Mouse (Mus musculus) neural tube, embryonic 11.5 days (tissue): ENCODE data around the gene Fundc1. TPM values are rescaled to one million over a fixed set of nuclear protein-coding genes. Genes with fewer than 3 reads are reported as not detected.

Experiments
- ATAC-seq: fragments of 200-750 bp; cut with Nextera tagmentation; 2 replicates; pipeline ENCODE4 v1.8.0; 2017; ENCODE audit warnings: moderate number of reproducible peaks, mild to moderate bottlenecking, moderate TSS enrichment, moderate library complexity; ENCODE audit not compliant: insufficient read depth, low FRiP score, low TSS enrichment
- DNase-seq: peaks from one replicate; pipeline ENCODE4 v3.0.0-alpha.2; 2015; ENCODE audit warnings: low spot score
- H3K27ac ChIP-seq: fragments of 300-500 bp; sonication (generic); 2 replicates; pipeline ENCODE4 v1.5.1; 2014; ENCODE audit warnings: low read depth, mild to moderate bottlenecking, low read length
- H3K27me3 ChIP-seq: fragments of 300-500 bp; sonication (generic); 2 replicates; pipeline ENCODE4 v1.6.1; 2014; ENCODE audit warnings: mild to moderate bottlenecking, low read length, mixed read lengths; ENCODE audit not compliant: control insufficient read depth, insufficient read depth
- H3K36me3 ChIP-seq: fragments of 300-500 bp; sonication (generic); 2 replicates; pipeline ENCODE4 v1.6.1; 2014; ENCODE audit warnings: mild to moderate bottlenecking, low read length, moderate library complexity, mixed read lengths; ENCODE audit not compliant: control insufficient read depth, insufficient read depth
- H3K4me1 ChIP-seq: fragments of 300-500 bp; sonication (generic); 2 replicates; pipeline ENCODE4 v1.6.1; 2014; ENCODE audit warnings: low read length, mixed read lengths; ENCODE audit not compliant: control insufficient read depth, insufficient read depth
- H3K4me2 ChIP-seq: fragments of 300-500 bp; sonication (generic); 2 replicates; pipeline ENCODE4 v1.6.1; 2014; ENCODE audit warnings: low read depth, mild to moderate bottlenecking, moderate library complexity
- H3K4me3 ChIP-seq: fragments of 300-500 bp; sonication (generic); 2 replicates; pipeline ENCODE4 v1.5.1; 2014; ENCODE audit warnings: low read depth, low read length
- H3K9ac ChIP-seq: fragments of 300-500 bp; sonication (generic); 2 replicates; pipeline ENCODE4 v1.6.1; 2014; ENCODE audit warnings: mild to moderate bottlenecking, low read length
- H3K9me3 ChIP-seq: fragments of 300-500 bp; sonication (generic); 2 replicates; pipeline ENCODE4 v1.6.1; 2016; ENCODE audit warnings: low read length; ENCODE audit not compliant: control insufficient read depth
- WGBS: fragments of 180-500 bp; shearing (Covaris S2); extraction: QIAGEN DNeasy Blood & Tissue Kit; methylation state at CpG from one replicate; pipeline ENCODE4 v1.1.7; 2014; 5-methylcytosine and 5-hydroxymethylcytosine counted together
- polyA plus RNA-seq: library from polyadenylated mRNA; unstranded; fragments of >200 nt; fragmentation: Nextera tagmentation; extraction: Ambion mirVana; gene quantifications from 2 replicates; pipeline ENCODE4 v1.2.1, GENCODE M21; 2014

The Fundc1 gene
- 58.7 and 60.9 TPM in 2 replicates for polyA plus RNA-seq

GRCm38 (mm10) chrX:17571621-17572459 is at the start of gene Fundc1:
Gene Fundc1 (minus strand): TSS chrX:17572325.
- Histone ChIP-seq H3K9me3 (no peaks in the 10 kb centered on the region), H3K36me3 (no peaks in the 10 kb centered on the region), H3K4me3 (peak within 1 kb of the TSS; percentile 35), H3K4me1 (no peaks in the 10 kb centered on the region), H3K27ac (peak within 1 kb of the TSS; percentile 88), H3K4me2 (peak within 1 kb of the TSS; percentile 37), H3K27me3 (no peaks in the 10 kb centered on the region), H3K9ac (peak within 1 kb of the TSS; percentile 60)
- WGBS, result 8% methylated on average over 29 of the region's 30 CpGs
- DNase-seq (peak; percentile 90), ATAC-seq (peak; percentile 96)

- Histone ChIP-seq H3K4me1 (no peaks in the 10 kb centered on the region), H3K27ac (no peak overlapping the region), H3K36me3 (no peaks in the 10 kb centered on the region), H3K4me2 (no peak overlapping the region), H3K9ac (no peak overlapping the region), H3K27me3 (no peaks in the 10 kb centered on the region), H3K9me3 (no peaks in the 10 kb centered on the region), H3K4me3 (no peak overlapping the region)
- ATAC-seq (no peak), DNase-seq (no peak)
- 60% methylated on average over 1 of the region's 1 CpGs for WGBS
Measured at GRCm38 (mm10) chrX:17611253-17611652, 39.1 kb upstream of the Fundc1 start.

GRCm38 (mm10) chrX:17608763-17609162 is 36.6 kb upstream of the Fundc1 start:
- no peaks in the 10 kb centered on the region for H3K27me3 ChIP-seq
- H3K4me3 ChIP-seq, result no peak overlapping the region
- 82% methylated on average over 1 of the region's 1 CpGs for WGBS
- DNase-seq (no peak), ATAC-seq (no peak)
- no peak overlapping the region for H3K9ac ChIP-seq
- no peak overlapping the region for H3K4me2 ChIP-seq
- no peaks in the 10 kb centered on the region for H3K36me3 ChIP-seq
- H3K9me3 ChIP-seq, result no peaks in the 10 kb centered on the region
- H3K27ac ChIP-seq, result no peak overlapping the region
- no peaks in the 10 kb centered on the region for H3K4me1 ChIP-seq

GRCm38 (mm10) chrX:17607668-17608067 is 35.5 kb upstream of the Fundc1 start:
- WGBS, result 86% methylated on average over 3 of the region's 3 CpGs
- Histone ChIP-seq H3K27ac (no peak overlapping the region), H3K4me2 (no peak overlapping the region), H3K36me3 (no peaks in the 10 kb centered on the region), H3K9me3 (no peaks in the 10 kb centered on the region), H3K27me3 (no peaks in the 10 kb centered on the region), H3K9ac (no peak overlapping the region), H3K4me1 (no peaks in the 10 kb centered on the region), H3K4me3 (no peak overlapping the region)
- DNase-seq (no peak), ATAC-seq (no peak)

- Histone ChIP-seq H3K4me3 (no peak overlapping the region), H3K27ac (no peak overlapping the region), H3K9me3 (no peaks in the 10 kb centered on the region), H3K4me1 (no peaks in the 10 kb centered on the region), H3K9ac (no peak overlapping the region), H3K27me3 (no peaks in the 10 kb centered on the region), H3K36me3 (no peaks in the 10 kb centered on the region), H3K4me2 (no peak overlapping the region)
- ATAC-seq, result no peak
- DNase-seq, result no peak
Measured at GRCm38 (mm10) chrX:17593331-17593730, 21.2 kb upstream of the Fundc1 start.

DNA sequence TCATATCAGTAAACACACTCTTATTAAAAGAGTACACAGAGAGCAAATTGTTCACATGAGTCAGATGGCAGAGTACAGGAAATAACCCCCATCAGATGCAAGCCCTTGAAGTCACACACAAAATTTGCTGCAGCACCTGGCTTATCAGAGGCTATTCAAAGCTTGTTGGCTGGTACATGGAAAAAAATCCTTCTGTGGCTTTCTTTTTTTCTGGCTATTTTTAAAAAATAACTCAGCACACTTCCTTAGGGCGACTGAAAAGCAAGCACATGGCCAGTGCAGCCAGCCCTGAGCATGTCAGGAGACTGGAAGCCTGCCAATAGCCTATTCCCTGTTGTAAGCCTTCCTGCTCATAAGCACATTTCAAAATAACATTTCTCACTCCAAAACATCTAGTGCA is 18.6 kb upstream of the Fundc1 start:
- Histone ChIP-seq H3K4me3 (no peak overlapping the region), H3K4me2 (no peak overlapping the region), H3K27me3 (no peaks in the 10 kb centered on the region), H3K27ac (no peak overlapping the region), H3K9ac (no peak overlapping the region), H3K9me3 (no peaks in the 10 kb centered on the region), H3K4me1 (no peaks in the 10 kb centered on the region), H3K36me3 (no peaks in the 10 kb centered on the region)
- ATAC-seq, result no peak
- 27% methylated on average over 1 of the region's 1 CpGs for WGBS
- no peak for DNase-seq

- Histone ChIP-seq H3K27me3 (no peaks in the 10 kb centered on the region), H3K4me2 (peak overlapping the region; percentile 37), H3K4me1 (no peaks in the 10 kb centered on the region), H3K27ac (peak overlapping the region; percentile 88), H3K9me3 (no peaks in the 10 kb centered on the region), H3K9ac (no peak overlapping the region; the same call in 1 of the 2 replicates), H3K4me3 (peak overlapping the region; percentile 35), H3K36me3 (no peaks in the 10 kb centered on the region)
- WGBS, result 33% methylated on average over 10 of the region's 10 CpGs
- ATAC-seq (no peak), DNase-seq (no peak)
Measured at GRCm38 (mm10) chrX:17571271-17571620, 879 bp downstream of the Fundc1 start.

- no peak overlapping the region for H3K4me3 ChIP-seq
- no peaks in the 10 kb centered on the region for H3K9me3 ChIP-seq
- no peak overlapping the region for H3K4me2 ChIP-seq
- H3K27me3 ChIP-seq, result no peaks in the 10 kb centered on the region
- WGBS, result 86% methylated on average over 2 of the region's 2 CpGs
- DNase-seq (no peak), ATAC-seq (no peak)
- no peaks in the 10 kb centered on the region for H3K36me3 ChIP-seq
- H3K27ac ChIP-seq, result no peak overlapping the region
- H3K4me1 ChIP-seq, result no peaks in the 10 kb centered on the region
- no peak overlapping the region for H3K9ac ChIP-seq
Measured at GRCm38 (mm10) chrX:17568670-17569069, 3.5 kb downstream of the Fundc1 start.

- H3K27me3 ChIP-seq, result no peaks in the 10 kb centered on the region
- no peak overlapping the region for H3K4me2 ChIP-seq
- H3K9ac ChIP-seq, result no peak overlapping the region
- H3K36me3 ChIP-seq, result no peaks in the 10 kb centered on the region
- H3K4me3 ChIP-seq, result no peak overlapping the region
- H3K9me3 ChIP-seq, result no peaks in the 10 kb centered on the region
- DNase-seq (no peak), ATAC-seq (no peak)
- no peak overlapping the region for H3K27ac ChIP-seq
- no peaks in the 10 kb centered on the region for H3K4me1 ChIP-seq
Measured at GRCm38 (mm10) chrX:17565743-17566142, 6.4 kb downstream of the Fundc1 start.
